Mouse (Mus musculus) hindbrain, embryonic 13.5 days (tissue): ENCODE measurements around the gene Tmem150c. TPM values are rescaled to one million over a fixed set of nuclear protein-coding genes. Genes with fewer than 3 reads are reported as not detected.

ENCODE experiments used
- ATAC-seq: fragments of 200-750 bp; cut with Nextera tagmentation; 2 replicates; pipeline ENCODE4 v1.8.0; 2017; ENCODE audit warnings: moderate TSS enrichment; ENCODE audit not compliant: low FRiP score
- H3K27ac ChIP-seq: fragments of 300-500 bp; sonication (generic); 2 replicates; pipeline ENCODE4 v1.5.1; 2015; ENCODE audit warnings: inconsistent platforms, mild to moderate bottlenecking, moderate library complexity
- H3K27me3 ChIP-seq: fragments of 300-500 bp; sonication (generic); 2 replicates; pipeline ENCODE4 v1.6.1; 2015; ENCODE audit warnings: mild to moderate bottlenecking, inconsistent platforms
- H3K36me3 ChIP-seq: fragments of 300-500 bp; sonication (generic); 2 replicates; pipeline ENCODE4 v1.6.1; 2015; ENCODE audit warnings: mild to moderate bottlenecking, inconsistent platforms
- H3K4me1 ChIP-seq: fragments of 300-500 bp; sonication (generic); replicated peaks from 2 replicates; pipeline ENCODE4 v1.6.1; 2015; ENCODE audit warnings: inconsistent platforms
- H3K4me2 ChIP-seq: fragments of 300-500 bp; sonication (generic); 2 replicates; pipeline ENCODE4 v1.6.1; 2015; ENCODE audit warnings: inconsistent platforms, mild to moderate bottlenecking, moderate library complexity
- H3K4me3 ChIP-seq: fragments of 300-500 bp; sonication (generic); 2 replicates; pipeline ENCODE4 v1.5.1; 2015; ENCODE audit warnings: mild to moderate bottlenecking, inconsistent platforms
- H3K9ac ChIP-seq: fragments of 300-500 bp; sonication (generic); 2 replicates; pipeline ENCODE4 v1.6.1; 2015; ENCODE audit warnings: mild to moderate bottlenecking, inconsistent platforms
- H3K9me3 ChIP-seq: fragments of 300-500 bp; sonication (generic); 2 replicates; pipeline ENCODE4 v1.6.1; 2016; ENCODE audit warnings: inconsistent platforms
- WGBS: fragments of 180-500 bp; shearing (Covaris S2); methylation state at CpG from one replicate; pipeline ENCODE4 v1.1.7; 2015; 5-methylcytosine and 5-hydroxymethylcytosine counted together
- polyA plus RNA-seq: library from polyadenylated mRNA; unstranded; fragments of >200 nt; fragmentation: Nextera tagmentation; extraction: Ambion mirVana; gene quantifications from 2 replicates; pipeline ENCODE4 v1.2.1, GENCODE M21; 2015

Tmem150c gene
- polyA plus RNA-seq, 1 experiment from 2014 or later = 19.4 TPM

DNA sequence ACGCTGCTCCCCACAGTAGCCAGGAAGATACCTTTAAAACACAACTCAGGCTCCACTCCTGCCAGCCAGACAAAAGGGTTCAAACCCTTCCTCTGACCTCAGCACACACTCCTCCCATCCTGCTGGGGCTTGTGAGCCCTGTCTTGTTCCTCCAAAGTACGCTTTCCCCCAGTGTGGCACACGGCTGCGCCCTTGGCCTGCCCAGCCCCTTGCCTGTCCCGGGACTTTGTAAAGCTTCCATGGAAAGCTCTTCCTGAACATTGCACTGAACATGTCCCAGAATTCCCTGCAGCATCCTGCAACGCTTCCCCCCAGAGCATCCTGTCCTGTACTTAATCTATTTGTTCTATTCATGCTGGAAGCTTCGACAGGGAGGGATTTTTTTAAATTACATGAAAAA, 38.4 kb downstream of the Tmem150c start:
- Histone ChIP-seq H3K27me3 (no peaks in the 10 kb centered on the region), H3K27ac (peak overlapping the region; percentile 78), H3K9me3 (no peaks in the 10 kb centered on the region), H3K4me2 (peak overlapping the region; percentile 49), H3K4me3 (peak overlapping the region; percentile 24), H3K36me3 (no peaks in the 10 kb centered on the region), H3K9ac (peak overlapping the region; percentile 59; the same call in 1 of the 2 replicates), H3K4me1 (peaks cover 22% of the 10 kb centered on the region)
- ATAC-seq = 0 out of 2 replicates have a peak, but pooled peaks have one; percentile 9
- 54% methylated on average over 7 of the region's 7 CpGs for WGBS

DNA sequence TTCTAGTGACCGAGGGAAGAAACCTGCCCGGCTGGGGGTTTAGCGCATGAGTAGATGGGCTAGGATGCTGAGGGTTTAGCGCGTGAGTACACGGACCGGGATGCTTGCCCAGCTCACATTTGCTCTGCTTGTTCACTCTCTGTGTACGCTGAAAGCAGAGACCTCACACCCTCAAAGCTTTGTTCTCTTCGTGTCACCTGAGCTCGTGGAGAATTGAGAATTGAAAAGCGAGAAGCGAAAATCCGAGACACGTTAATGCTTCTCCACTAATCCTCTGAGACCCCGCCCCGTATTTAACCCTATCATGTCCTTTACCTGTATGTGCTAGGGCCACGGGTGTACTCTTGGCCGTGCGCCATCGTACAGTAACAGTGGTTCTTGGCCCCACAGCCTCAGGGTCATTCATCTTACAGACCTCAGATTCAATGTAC, 38.9 kb downstream of the Tmem150c start:
- Histone ChIP-seq H3K4me2 (peak overlapping the region; percentile 49), H3K27ac (peak overlapping the region; percentile 78), H3K9me3 (no peaks in the 10 kb centered on the region), H3K4me1 (peaks cover 22% of the 10 kb centered on the region), H3K36me3 (no peaks in the 10 kb centered on the region), H3K4me3 (peak overlapping the region; percentile 24), H3K27me3 (no peaks in the 10 kb centered on the region), H3K9ac (peak overlapping the region; percentile 59)
- peak; percentile 50 for ATAC-seq
- WGBS = 4% methylated on average over 20 of the region's 20 CpGs

DNA sequence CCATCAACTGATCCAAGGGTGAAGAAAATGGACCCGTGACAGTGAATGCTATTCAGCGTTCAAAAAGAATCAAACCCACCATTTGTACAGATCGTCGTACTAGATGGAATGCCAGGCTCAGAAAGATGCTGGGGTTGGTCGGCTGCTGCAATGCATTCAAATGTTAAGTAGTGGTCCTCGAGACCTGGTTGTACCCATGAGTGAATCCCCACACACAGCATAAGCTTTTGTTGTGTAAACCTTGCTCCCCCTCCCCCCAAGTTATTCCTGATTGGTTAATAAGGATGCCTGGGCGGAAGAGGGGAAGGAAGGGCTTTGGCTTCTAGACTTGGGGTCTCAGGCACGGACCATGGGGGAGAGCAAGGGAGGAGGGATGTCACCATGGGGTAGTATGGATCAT, 40.3 kb downstream of the Tmem150c start:
- no peaks in the 10 kb centered on the region for H3K36me3 ChIP-seq
- H3K4me3 ChIP-seq = no peak overlapping the region
- 35% methylated on average over 8 of the region's 8 CpGs for WGBS
- no peak overlapping the region for H3K4me2 ChIP-seq
- ATAC-seq = no peak
- peaks cover 27% of the 10 kb centered on the region for H3K4me1 ChIP-seq
- no peak overlapping the region for H3K9ac ChIP-seq
- no peaks in the 10 kb centered on the region for H3K27me3 ChIP-seq
- no peak overlapping the region for H3K27ac ChIP-seq
- no peaks in the 10 kb centered on the region for H3K9me3 ChIP-seq

DNA sequence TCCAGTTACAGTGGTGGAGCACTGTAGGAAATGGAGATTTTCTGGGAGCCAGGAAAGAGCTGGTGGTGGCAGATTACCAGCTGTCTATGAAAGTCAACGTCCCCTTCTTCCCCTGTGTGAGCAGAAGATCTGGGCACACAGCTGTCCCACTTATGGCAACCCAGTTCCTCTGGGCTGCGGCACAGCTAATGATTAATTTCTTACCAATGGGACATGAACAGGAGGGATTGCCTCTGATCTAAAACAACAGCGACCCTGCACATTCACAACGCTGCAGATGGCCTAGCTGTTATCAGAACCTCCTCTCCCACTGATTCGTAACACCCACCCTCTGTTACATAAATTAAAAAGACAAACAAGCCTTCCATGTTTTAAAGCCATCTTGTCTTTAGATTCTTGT, 46.2 kb downstream of the Tmem150c start:
- peak overlapping the region; percentile 41 for H3K27ac ChIP-seq
- 31% methylated on average over 5 of the region's 5 CpGs for WGBS
- H3K9me3 ChIP-seq = no peaks in the 10 kb centered on the region
- no peak overlapping the region for H3K4me2 ChIP-seq
- no peaks in the 10 kb centered on the region for H3K27me3 ChIP-seq
- peaks cover 30% of the 10 kb centered on the region for H3K4me1 ChIP-seq
- no peak overlapping the region for H3K9ac ChIP-seq
- ATAC-seq = no peak
- H3K4me3 ChIP-seq = no peak overlapping the region
- no peaks in the 10 kb centered on the region for H3K36me3 ChIP-seq

GRCm38 (mm10) chr5:100110581-100110980, 49.0 kb downstream of the Tmem150c start:
- WGBS = 86% methylated on average over 3 of the region's 3 CpGs
- no peak overlapping the region for H3K27ac ChIP-seq

GRCm38 (mm10) chr5:100109543-100110282, 49.9 kb downstream of the Tmem150c start:
- WGBS = 47% methylated on average over 7 of the region's 7 CpGs
- Histone ChIP-seq H3K9me3 (no peaks in the 10 kb centered on the region), H3K4me3 (no peak overlapping the region), H3K4me2 (no peak overlapping the region), H3K27me3 (no peaks in the 10 kb centered on the region), H3K4me1 (peaks cover 23% of the 10 kb centered on the region), H3K27ac (0 out of 2 replicates have a peak overlapping the region, but pooled peaks have one; percentile 35), H3K36me3 (no peaks in the 10 kb centered on the region), H3K9ac (no peak overlapping the region)
- no peak for ATAC-seq

More at GRCm38 (mm10) chr5:100110581-100110980, 49.0 kb downstream of the Tmem150c start:
- no peaks in the 10 kb centered on the region for H3K9me3 ChIP-seq
- no peaks in the 10 kb centered on the region for H3K36me3 ChIP-seq
- H3K4me1 ChIP-seq = peaks cover 24% of the 10 kb centered on the region
- H3K4me3 ChIP-seq = no peak overlapping the region
- no peak overlapping the region for H3K9ac ChIP-seq
- no peaks in the 10 kb centered on the region for H3K27me3 ChIP-seq
- no peak overlapping the region for H3K4me2 ChIP-seq
- ATAC-seq = no peak

- WGBS = 73% methylated on average over 9 of the region's 9 CpGs
- Histone ChIP-seq H3K36me3 (no peaks in the 10 kb centered on the region), H3K4me1 (peaks cover 15% of the 10 kb centered on the region), H3K9me3 (no peaks in the 10 kb centered on the region), H3K4me2 (no peak overlapping the region), H3K4me3 (no peak overlapping the region), H3K27ac (0 out of 2 replicates have a peak overlapping the region, but pooled peaks have one; percentile 15), H3K9ac (no peak overlapping the region), H3K27me3 (no peaks in the 10 kb centered on the region)
- peak; percentile 63; the same call in 1 of the 2 replicates for ATAC-seq
These were observed 50.7 kb downstream of the Tmem150c start for GRCm38 (mm10) chr5:100108866-100109265.

DNA sequence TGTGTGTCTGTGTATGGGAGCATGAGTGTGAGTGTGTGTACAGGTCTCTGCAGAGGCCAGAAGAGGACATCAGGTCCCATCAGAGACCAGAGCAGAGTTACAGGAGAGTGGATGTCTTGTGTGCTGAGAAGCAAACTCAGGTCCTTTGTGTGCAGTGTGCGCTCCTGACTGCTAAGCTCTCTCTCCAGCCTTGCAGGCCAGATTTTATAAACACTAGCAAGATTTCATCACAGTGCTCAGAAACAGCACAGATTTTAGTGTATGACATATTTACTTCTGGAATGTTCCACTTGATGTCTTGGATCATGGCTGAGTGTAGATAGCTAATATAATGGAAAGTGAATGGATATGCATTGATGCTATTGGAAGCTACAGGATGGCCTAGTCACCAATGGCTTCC, 57.2 kb downstream of the Tmem150c start:
- Histone ChIP-seq H3K27me3 (no peaks in the 10 kb centered on the region), H3K4me1 (no peaks in the 10 kb centered on the region), H3K9ac (no peak overlapping the region), H3K27ac (no peak overlapping the region), H3K36me3 (no peaks in the 10 kb centered on the region), H3K4me3 (no peak overlapping the region), H3K9me3 (no peaks in the 10 kb centered on the region), H3K4me2 (no peak overlapping the region)
- ATAC-seq = no peak
- 100% methylated on average over 1 of the region's 1 CpGs for WGBS

- H3K9ac ChIP-seq = no peak overlapping the region
- no peak overlapping the region for H3K4me2 ChIP-seq
- no peak overlapping the region for H3K4me3 ChIP-seq
- no peaks in the 10 kb centered on the region for H3K27me3 ChIP-seq
- 91% methylated on average over 4 of the region's 4 CpGs for WGBS
- no peak overlapping the region for H3K27ac ChIP-seq
- no peaks in the 10 kb centered on the region for H3K9me3 ChIP-seq
- ATAC-seq = no peak
- no peaks in the 10 kb centered on the region for H3K36me3 ChIP-seq
- H3K4me1 ChIP-seq = no peaks in the 10 kb centered on the region
These were observed 61.6 kb downstream of the Tmem150c start for GRCm38 (mm10) chr5:100097967-100098366.

- no peaks in the 10 kb centered on the region for H3K27me3 ChIP-seq
- no peak overlapping the region for H3K4me2 ChIP-seq
- H3K9ac ChIP-seq = no peak overlapping the region
- peaks cover 8% of the 10 kb centered on the region for H3K4me1 ChIP-seq
- H3K27ac ChIP-seq = no peak overlapping the region
- no peak for ATAC-seq
- H3K36me3 ChIP-seq = no peaks in the 10 kb centered on the region
- WGBS = 80% methylated on average over 5 of the region's 5 CpGs
- H3K4me3 ChIP-seq = no peak overlapping the region
- no peaks in the 10 kb centered on the region for H3K9me3 ChIP-seq
These were observed 62.7 kb downstream of the Tmem150c start for GRCm38 (mm10) chr5:100096955-100097354.

DNA sequence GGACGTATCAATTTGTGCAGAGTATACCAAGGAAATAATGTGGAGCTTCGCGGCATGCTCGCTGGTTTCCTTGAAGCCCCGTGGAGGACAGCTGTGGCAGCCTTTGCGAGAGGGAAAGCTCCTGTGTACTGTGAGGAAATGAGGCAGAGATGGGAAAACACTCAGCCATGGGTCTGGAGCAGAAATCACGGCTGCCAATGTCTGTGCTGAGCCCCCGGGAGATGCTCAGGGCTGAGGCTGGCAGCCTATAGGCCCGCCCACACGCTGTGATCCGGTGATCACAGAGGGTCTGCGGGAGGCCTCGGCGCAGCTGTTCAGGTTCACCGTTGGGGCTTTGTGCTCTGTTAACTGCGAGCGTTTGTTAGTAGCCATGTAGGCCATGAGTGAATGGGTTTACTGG, 68.0 kb downstream of the Tmem150c start:
- peak overlapping the region; percentile 53; the same call in 1 of the 2 replicates for H3K9ac ChIP-seq
- H3K27me3 ChIP-seq = no peaks in the 10 kb centered on the region
- H3K4me1 ChIP-seq = peaks cover 29% of the 10 kb centered on the region
- peak; percentile 89 for ATAC-seq
- peak overlapping the region; percentile 0; the same call in 1 of the 2 replicates for H3K4me3 ChIP-seq
- WGBS = 6% methylated on average over 17 of the region's 17 CpGs
- H3K27ac ChIP-seq = peak overlapping the region; percentile 90
- H3K4me2 ChIP-seq = peak overlapping the region; percentile 46
- no peaks in the 10 kb centered on the region for H3K9me3 ChIP-seq
- H3K36me3 ChIP-seq = no peaks in the 10 kb centered on the region

DNA sequence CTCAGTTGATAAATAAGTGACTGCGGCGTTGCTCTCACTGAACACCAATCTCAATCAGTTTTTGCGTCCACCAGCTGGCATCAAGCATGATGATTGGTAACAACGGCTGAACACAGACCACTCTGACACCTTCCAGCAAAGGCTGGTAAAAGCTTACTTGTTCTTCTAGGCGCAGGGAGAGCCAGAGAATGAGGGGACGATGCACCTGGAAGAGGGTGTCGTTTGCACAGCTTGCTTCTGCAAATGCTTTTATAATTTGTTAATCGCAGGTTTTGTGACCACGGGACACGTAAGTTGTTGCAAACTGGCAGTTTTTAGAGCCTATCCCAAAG, 68.4 kb downstream of the Tmem150c start:
- Histone ChIP-seq H3K9ac (peak overlapping the region; percentile 53; the same call in 1 of the 2 replicates), H3K4me1 (peaks cover 29% of the 10 kb centered on the region), H3K36me3 (no peaks in the 10 kb centered on the region), H3K27me3 (no peaks in the 10 kb centered on the region), H3K4me3 (peak overlapping the region; percentile 0; the same call in 1 of the 2 replicates), H3K9me3 (no peaks in the 10 kb centered on the region), H3K4me2 (peak overlapping the region; percentile 46), H3K27ac (peak overlapping the region; percentile 90)
- 25% methylated on average over 10 of the region's 10 CpGs for WGBS
- ATAC-seq = no peak
